Mouse (Mus musculus): ENCODE measurements around the gene Slc24a4.

GRCm38 (mm10) chr12:102309800-102310195, 181.3 kb downstream of the Slc24a4 start:
- TF ChIP-seq POLR2A (IDR thresholded peaks at IDR 0.05; ENCODE audit: borderline replicate concordance, insufficient read depth, low read length), result no peak
- TF ChIP-seq CTCF (IDR thresholded peaks at IDR 0.05; ENCODE audit: borderline replicate concordance, insufficient read depth, low read depth, low read length), result no peak

Measured in cerebellum, adult 2 months (tissue).